Mouse (Mus musculus) ES-E14 (cell line): ENCODE results near the gene Atxn1l.

ENCODE experiments used
- CHD2 ChIP-seq: IDR thresholded peaks from 2 replicates; pipeline ENCODE4 v1.6.1; 2014; ENCODE audit warnings: mild to moderate bottlenecking, low read depth, low read length, inconsistent platforms
- HCFC1 ChIP-seq: IDR thresholded peaks from 2 replicates; pipeline ENCODE4 v1.6.1; 2012; ENCODE audit warnings: low read length, inconsistent platforms, borderline replicate concordance; ENCODE audit not compliant: insufficient read depth
- MAFK ChIP-seq: IDR thresholded peaks from 2 replicates; pipeline ENCODE4 v1.6.1; 2014; ENCODE audit warnings: mild to moderate bottlenecking, low read depth, low read length, inconsistent platforms; ENCODE audit not compliant: insufficient read depth
- ZC3H11A ChIP-seq: IDR thresholded peaks from 2 replicates; pipeline ENCODE4 v1.6.1; 2012; ENCODE audit warnings: low read depth, mild to moderate bottlenecking, inconsistent platforms, low read length, borderline replicate concordance
- ZNF384 ChIP-seq: IDR thresholded peaks from 2 replicates; pipeline ENCODE4 v1.6.1; 2012; ENCODE audit warnings: low read depth, low read length, inconsistent platforms

GRCm38 (mm10) chr8:109747468-109748199 lies 10.1 kb upstream of the Atxn1l start:
- TF ChIP-seq ZC3H11A (no peak), MAFK (no peak), HCFC1 (no peak), ZNF384 (no peak), CHD2 (no peak)
